Mouse (Mus musculus): Measurements from ENCODE around the gene Rap2c. TPM values are rescaled to one million over a fixed set of nuclear protein-coding genes. Genes with fewer than 3 reads are reported as not detected.

Rap2c gene
- 13.4 and 13.5 TPM in 2 replicates for polyA plus RNA-seq (2015; fragmentation: Nextera tagmentation; extraction: Ambion mirVana)

GRCm38 (mm10) chrX:51017851-51018785 is at the start of gene Rap2c:
Gene Rap2c, minus strand, starts transcription at chrX:51018018.
- H3K27me3 ChIP-seq (ENCODE audit: insufficient read depth, low read length) = no peaks in the 10 kb centered on the region
- WGBS = 47% methylated on average over 7 of the region's 92 CpGs
- H3K4me3 ChIP-seq (ENCODE audit: low read length) = peak within 1 kb of the TSS; percentile 60
- peak within 1 kb of the TSS; percentile 51 for H3K4me2 ChIP-seq (replicated peaks; ENCODE audit: low read depth, low read length)
- H3K27ac ChIP-seq (ENCODE audit: low read length) = peak within 1 kb of the TSS; percentile 95
- H3K36me3 ChIP-seq (ENCODE audit: insufficient read depth, low read length) = no peaks in the 10 kb centered on the region
- peak within 1 kb of the TSS; percentile 81 for H3K9ac ChIP-seq (replicated peaks; ENCODE audit: low read length)
- H3K9me3 ChIP-seq (ENCODE audit: low read length) = no peaks in the 10 kb centered on the region
- peak; percentile 86 for ATAC-seq (ENCODE audit: low FRiP score, low TSS enrichment)
- 0 out of 2 replicates have a peak, but pooled peaks cover 6% of the 10 kb centered on the region for H3K4me1 ChIP-seq (ENCODE audit: insufficient read depth, low read length)

GRCm38 (mm10) chrX:51066539-51067286 is 48.9 kb upstream of the Rap2c start:
- H3K4me3 ChIP-seq (ENCODE audit: low read length) = no peak overlapping the region
- no peak overlapping the region for H3K27ac ChIP-seq (ENCODE audit: low read length)
- H3K27me3 ChIP-seq (ENCODE audit: insufficient read depth, low read length) = no peaks in the 10 kb centered on the region; the same call in 1 of the 2 replicates
- no peak overlapping the region for H3K9ac ChIP-seq (replicated peaks; ENCODE audit: low read length)
- no peaks in the 10 kb centered on the region for H3K36me3 ChIP-seq (ENCODE audit: insufficient read depth, low read length)
- ATAC-seq (ENCODE audit: low FRiP score, low TSS enrichment) = no peak
- no peaks in the 10 kb centered on the region for H3K4me1 ChIP-seq (ENCODE audit: insufficient read depth, low read length)
- WGBS = 74% methylated on average over 11 of the region's 11 CpGs
- no peak overlapping the region for H3K4me2 ChIP-seq (replicated peaks; ENCODE audit: low read depth, low read length)
- H3K9me3 ChIP-seq (ENCODE audit: low read length) = no peaks in the 10 kb centered on the region

GRCm38 (mm10) chrX:51065773-51066172 is 48.0 kb upstream of the Rap2c start:
- peak; percentile 59; the same call in 1 of the 2 replicates for ATAC-seq (ENCODE audit: low FRiP score, low TSS enrichment)
- no peak overlapping the region for H3K27ac ChIP-seq (ENCODE audit: low read length)
- H3K4me1 ChIP-seq (ENCODE audit: insufficient read depth, low read length) = no peaks in the 10 kb centered on the region
- no peak overlapping the region for H3K4me3 ChIP-seq (ENCODE audit: low read length)
- H3K4me2 ChIP-seq (replicated peaks; ENCODE audit: low read depth, low read length) = no peak overlapping the region
- WGBS = 17% methylated on average over 6 of the region's 6 CpGs
- no peak overlapping the region for H3K9ac ChIP-seq (replicated peaks; ENCODE audit: low read length)
- H3K27me3 ChIP-seq (ENCODE audit: insufficient read depth, low read length) = no peaks in the 10 kb centered on the region; the same call in 1 of the 2 replicates
- H3K9me3 ChIP-seq (ENCODE audit: low read length) = no peaks in the 10 kb centered on the region
- H3K36me3 ChIP-seq (ENCODE audit: insufficient read depth, low read length) = no peaks in the 10 kb centered on the region

- Histone ChIP-seq H3K9me3 (ENCODE audit: low read length) (no peaks in the 10 kb centered on the region), H3K27me3 (ENCODE audit: insufficient read depth, low read length) (no peaks in the 10 kb centered on the region; the same call in 1 of the 2 replicates), H3K27ac (ENCODE audit: low read length) (no peak overlapping the region), H3K4me3 (ENCODE audit: low read length) (no peak overlapping the region), H3K9ac (replicated peaks; ENCODE audit: low read length) (no peak overlapping the region), H3K4me1 (ENCODE audit: insufficient read depth, low read length) (no peaks in the 10 kb centered on the region), H3K4me2 (replicated peaks; ENCODE audit: low read depth, low read length) (no peak overlapping the region), H3K36me3 (ENCODE audit: insufficient read depth, low read length) (no peaks in the 10 kb centered on the region)
- WGBS = 54% methylated on average over 6 of the region's 6 CpGs
- no peak for ATAC-seq (ENCODE audit: low FRiP score, low TSS enrichment)
These were observed 47.4 kb upstream of the Rap2c start for GRCm38 (mm10) chrX:51065158-51065664.

GRCm38 (mm10) chrX:51060220-51060619 is 42.4 kb upstream of the Rap2c start:
- no peak overlapping the region for H3K4me2 ChIP-seq (replicated peaks; ENCODE audit: low read depth, low read length)
- no peak for ATAC-seq (ENCODE audit: low FRiP score, low TSS enrichment)
- 60% methylated on average over 4 of the region's 4 CpGs for WGBS
- H3K4me1 ChIP-seq (ENCODE audit: insufficient read depth, low read length) = no peaks in the 10 kb centered on the region
- H3K9me3 ChIP-seq (ENCODE audit: low read length) = no peaks in the 10 kb centered on the region
- H3K4me3 ChIP-seq (ENCODE audit: low read length) = no peak overlapping the region
- peaks cover 5% of the 10 kb centered on the region; the same call in 1 of the 2 replicates for H3K27me3 ChIP-seq (ENCODE audit: insufficient read depth, low read length)
- no peaks in the 10 kb centered on the region for H3K36me3 ChIP-seq (ENCODE audit: insufficient read depth, low read length)
- no peak overlapping the region for H3K27ac ChIP-seq (ENCODE audit: low read length)
- H3K9ac ChIP-seq (replicated peaks; ENCODE audit: low read length) = no peak overlapping the region

- H3K4me1 ChIP-seq (ENCODE audit: insufficient read depth, low read length) = no peaks in the 10 kb centered on the region
- no peak overlapping the region for H3K4me2 ChIP-seq (replicated peaks; ENCODE audit: low read depth, low read length)
- WGBS = 80% methylated on average over 4 of the region's 4 CpGs
- H3K9me3 ChIP-seq (ENCODE audit: low read length) = no peaks in the 10 kb centered on the region
- H3K9ac ChIP-seq (replicated peaks; ENCODE audit: low read length) = no peak overlapping the region
- ATAC-seq (ENCODE audit: low FRiP score, low TSS enrichment) = no peak
- H3K36me3 ChIP-seq (ENCODE audit: insufficient read depth, low read length) = no peaks in the 10 kb centered on the region
- H3K27ac ChIP-seq (ENCODE audit: low read length) = no peak overlapping the region
- peaks cover 5% of the 10 kb centered on the region; the same call in 1 of the 2 replicates for H3K27me3 ChIP-seq (ENCODE audit: insufficient read depth, low read length)
- H3K4me3 ChIP-seq (ENCODE audit: low read length) = no peak overlapping the region
These were observed 40.9 kb upstream of the Rap2c start for GRCm38 (mm10) chrX:51058741-51059140.

GRCm38 (mm10) chrX:51058317-51058716 is 40.5 kb upstream of the Rap2c start:
- 88% methylated on average over 5 of the region's 5 CpGs for WGBS
- Histone ChIP-seq H3K9me3 (ENCODE audit: low read length) (no peaks in the 10 kb centered on the region), H3K9ac (replicated peaks; ENCODE audit: low read length) (no peak overlapping the region), H3K4me3 (ENCODE audit: low read length) (no peak overlapping the region), H3K36me3 (ENCODE audit: insufficient read depth, low read length) (no peaks in the 10 kb centered on the region), H3K27me3 (ENCODE audit: insufficient read depth, low read length) (peaks cover 5% of the 10 kb centered on the region; the same call in 1 of the 2 replicates), H3K4me1 (ENCODE audit: insufficient read depth, low read length) (no peaks in the 10 kb centered on the region), H3K27ac (ENCODE audit: low read length) (no peak overlapping the region), H3K4me2 (replicated peaks; ENCODE audit: low read depth, low read length) (no peak overlapping the region)
- ATAC-seq (ENCODE audit: low FRiP score, low TSS enrichment) = no peak

GRCm38 (mm10) chrX:51051680-51052461 is 34.1 kb upstream of the Rap2c start:
- no peak overlapping the region for H3K4me3 ChIP-seq (ENCODE audit: low read length)
- no peaks in the 10 kb centered on the region for H3K36me3 ChIP-seq (ENCODE audit: insufficient read depth, low read length)
- no peaks in the 10 kb centered on the region for H3K9me3 ChIP-seq (ENCODE audit: low read length)
- no peak overlapping the region for H3K4me2 ChIP-seq (replicated peaks; ENCODE audit: low read depth, low read length)
- H3K9ac ChIP-seq (replicated peaks; ENCODE audit: low read length) = no peak overlapping the region
- WGBS = 62% methylated on average over 3 of the region's 3 CpGs
- H3K27me3 ChIP-seq (ENCODE audit: insufficient read depth, low read length) = no peaks in the 10 kb centered on the region
- H3K4me1 ChIP-seq (ENCODE audit: insufficient read depth, low read length) = no peaks in the 10 kb centered on the region
- H3K27ac ChIP-seq (ENCODE audit: low read length) = no peak overlapping the region
- ATAC-seq (ENCODE audit: low FRiP score, low TSS enrichment) = no peak

GRCm38 (mm10) chrX:51035678-51036209 is 17.9 kb upstream of the Rap2c start:
- no peak for ATAC-seq (ENCODE audit: low FRiP score, low TSS enrichment)
- Histone ChIP-seq H3K9me3 (ENCODE audit: low read length) (no peaks in the 10 kb centered on the region), H3K27ac (ENCODE audit: low read length) (no peak overlapping the region), H3K4me2 (replicated peaks; ENCODE audit: low read depth, low read length) (0 out of 2 replicates have a peak overlapping the region, but pooled peaks have one; percentile 2), H3K36me3 (ENCODE audit: insufficient read depth, low read length) (no peaks in the 10 kb centered on the region), H3K27me3 (ENCODE audit: insufficient read depth, low read length) (no peaks in the 10 kb centered on the region; the same call in 1 of the 2 replicates), H3K4me3 (ENCODE audit: low read length) (no peak overlapping the region), H3K9ac (replicated peaks; ENCODE audit: low read length) (no peak overlapping the region), H3K4me1 (ENCODE audit: insufficient read depth, low read length) (no peaks in the 10 kb centered on the region)
- WGBS = 25% methylated on average over 7 of the region's 7 CpGs

Measured in kidney, embryonic 16.5 days (tissue).